Mouse (Mus musculus) mouse embryonic stem cell (cell line): Measurements from ENCODE around the gene Limch1.

Experiments
- in situ Hi-C, 2 experiments: fragments of 300-500 bp; cut with MboI; formaldehyde crosslinking; loops; 1 replicate in 1 of 2; 3 replicates in 1 of 2; pipeline ENCODE4 v1.14.3; 2019 to 2020; ENCODE audit warnings: low sequenced_read_pairs in 2 of 2, low pct_unique_long_range_greater_than_20kb in 1 of 2, mixed read lengths in 1 of 2; ENCODE audit not compliant: unreplicated experiment in 1 of 2

Limch1 gene

GRCm38 (mm10) chr5:66745390-66745995 is at the start of gene Limch1:
TSS of gene Limch1 (plus strand) at chr5:66745827.
- in situ Hi-C loops: no loop called here

GRCm38 (mm10) chr5:66697119-66697518 is 48.5 kb upstream of the Limch1 start:
- in situ Hi-C loops: loop anchor here in 1 of 2 experiments (25.0 kb wide), 1 partner anchor 540 kb away; no protein-coding TSS in a partner anchor

- in situ Hi-C loops: loop anchor here (10.0 to 25.0 kb wide), 2 partner anchors 325 to 537 kb away; no protein-coding TSS in a partner anchor
Measured at GRCm38 (mm10) chr5:66699911-66700310, 45.7 kb upstream of the Limch1 start.

GRCm38 (mm10) chr5:66701951-66702350 is 43.7 kb upstream of the Limch1 start:
- in situ Hi-C loops: loop anchor here in 1 of 2 experiments (10.0 to 25.0 kb wide), 2 partner anchors 323 to 535 kb away; no protein-coding TSS in a partner anchor

GRCm38 (mm10) chr5:66703317-66704004 is 42.2 kb upstream of the Limch1 start:
- in situ Hi-C loops: loop anchor here in 1 of 2 experiments (10.0 to 25.0 kb wide), 2 partner anchors 321 to 534 kb away; no protein-coding TSS in a partner anchor

GRCm38 (mm10) chr5:66707859-66708258 is 37.8 kb upstream of the Limch1 start:
- in situ Hi-C loops: loop anchor here in 1 of 2 experiments (10.0 to 25.0 kb wide), 2 partner anchors 317 to 529 kb away; no protein-coding TSS in a partner anchor

- in situ Hi-C loops: loop anchor here (10.0 to 25.0 kb wide), 2 partner anchors 284 to 527 kb away; no protein-coding TSS in a partner anchor
Measured at GRCm38 (mm10) chr5:66710445-66711019, 35.1 kb upstream of the Limch1 start.

GRCm38 (mm10) chr5:66712801-66713200 is 32.8 kb upstream of the Limch1 start:
- in situ Hi-C loops: loop anchor here (10.0 to 25.0 kb wide), 2 partner anchors 282 to 524 kb away; no protein-coding TSS in a partner anchor

GRCm38 (mm10) chr5:66715498-66715931 is 30.1 kb upstream of the Limch1 start:
- in situ Hi-C loops: loop anchor here (10.0 to 25.0 kb wide), 2 partner anchors 279 to 522 kb away; no protein-coding TSS in a partner anchor

- in situ Hi-C loops: loop anchor here (10.0 to 25.0 kb wide), 2 partner anchors 277 to 519 kb away; no protein-coding TSS in a partner anchor
Measured at GRCm38 (mm10) chr5:66717931-66718330, 27.7 kb upstream of the Limch1 start.

GRCm38 (mm10) chr5:66718413-66718812 is 27.2 kb upstream of the Limch1 start:
- in situ Hi-C loops: loop anchor here (10.0 to 25.0 kb wide), 2 partner anchors 276 to 519 kb away; no protein-coding TSS in a partner anchor

GRCm38 (mm10) chr5:66718880-66719279 is 26.7 kb upstream of the Limch1 start:
- in situ Hi-C loops: loop anchor here (10.0 to 25.0 kb wide), 2 partner anchors 276 to 518 kb away; no protein-coding TSS in a partner anchor

- in situ Hi-C loops: loop anchor here in 1 of 2 experiments (25.0 kb wide), 1 partner anchor 516 kb away; no protein-coding TSS in a partner anchor
Measured at GRCm38 (mm10) chr5:66720921-66721320, 24.7 kb upstream of the Limch1 start.

GRCm38 (mm10) chr5:66722586-66722985 is 23.0 kb upstream of the Limch1 start:
- in situ Hi-C loops: loop anchor here in 1 of 2 experiments (25.0 kb wide), 1 partner anchor 515 kb away; no protein-coding TSS in a partner anchor

- in situ Hi-C loops: loop anchor here in 1 of 2 experiments (25.0 kb wide), 1 partner anchor 514 kb away; no protein-coding TSS in a partner anchor
Measured at GRCm38 (mm10) chr5:66723037-66723436, 22.6 kb upstream of the Limch1 start.

- in situ Hi-C loops: loop anchor here in 1 of 2 experiments (25.0 kb wide), 1 partner anchor 514 kb away; no protein-coding TSS in a partner anchor
Measured at GRCm38 (mm10) chr5:66723626-66724025, 22.0 kb upstream of the Limch1 start.

- in situ Hi-C loops: no loop called here
Measured at GRCm38 (mm10) chr5:66729306-66729705, 16.3 kb upstream of the Limch1 start.

GRCm38 (mm10) chr5:66730621-66731301 is 14.9 kb upstream of the Limch1 start:
- in situ Hi-C loops: no loop called here
